Mouse (Mus musculus): ENCODE results near the gene Agbl4. TPM values are rescaled to one million over a fixed set of nuclear protein-coding genes. Genes with fewer than 3 reads are reported as not detected.

Gene Agbl4
- polyA plus RNA-seq, 1 experiment from 2014 or later = 2.0 TPM

DNA sequence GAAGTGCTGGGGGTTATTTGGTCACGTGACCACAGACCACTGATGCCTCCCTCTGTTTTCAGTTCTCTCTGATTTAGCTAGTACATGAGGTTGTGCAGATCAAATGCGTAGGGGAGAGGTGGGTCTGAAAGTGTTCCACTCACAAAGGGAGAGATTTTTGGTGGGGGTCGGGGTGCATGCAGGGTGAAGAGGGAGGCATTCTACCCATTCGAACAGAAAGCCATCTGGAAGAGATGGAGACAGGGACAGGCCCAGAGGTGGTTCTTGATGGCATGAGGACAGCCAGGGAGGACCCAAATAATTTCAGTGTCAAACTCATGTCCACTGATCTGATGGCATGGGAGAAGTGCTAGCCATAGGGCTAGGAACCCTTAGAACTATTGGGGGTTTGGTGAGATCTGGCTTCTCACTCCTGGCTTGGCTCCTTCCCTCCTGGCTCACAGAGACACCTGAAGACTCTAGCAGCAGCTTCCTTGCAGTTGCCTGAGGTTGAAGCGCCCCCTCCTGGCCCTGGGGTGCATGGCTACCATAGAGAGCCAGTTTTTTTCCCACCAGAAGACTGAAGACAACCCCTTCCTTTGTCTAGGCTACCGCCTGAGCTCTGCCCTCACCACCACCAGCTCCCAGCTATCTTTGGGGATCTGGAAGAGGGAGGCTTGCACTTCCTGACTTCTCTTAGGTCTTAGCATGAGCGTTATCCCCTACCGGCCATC lies 1228.8 kb downstream of the Agbl4 start:
- Histone ChIP-seq H3K9ac (replicated peaks) (no peak overlapping the region), H3K4me3 (replicated peaks) (no peak overlapping the region), H3K4me1 (replicated peaks) (no peaks in the 10 kb centered on the region), H3K9me3 (no peaks in the 10 kb centered on the region), H3K27ac (no peak overlapping the region), H3K4me2 (replicated peaks) (no peak overlapping the region), H3K36me3 (no peaks in the 10 kb centered on the region), H3K27me3 (no peaks in the 10 kb centered on the region)
- 36% methylated on average over 8 of the region's 8 CpGs for WGBS
- ATAC-seq = peak; percentile 81

DNA sequence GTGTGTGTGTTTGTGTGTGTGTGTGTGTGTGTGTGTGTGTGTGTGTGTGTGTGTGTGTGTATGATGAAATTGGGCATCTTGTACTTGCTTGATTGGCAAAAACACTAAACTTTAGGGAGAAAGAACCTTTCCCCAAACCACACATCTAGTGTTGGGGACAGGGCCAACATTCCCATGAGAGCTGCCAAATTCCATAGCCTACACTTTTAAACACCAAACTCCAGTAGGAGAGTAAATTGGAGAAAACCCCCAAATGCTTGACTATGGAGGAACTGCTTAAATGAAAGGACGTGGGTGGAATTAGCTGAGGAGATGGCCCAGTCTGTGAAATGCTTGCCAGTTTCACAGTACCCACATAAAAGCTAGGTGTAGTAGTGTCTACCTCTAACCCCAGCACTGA lies 1235.2 kb downstream of the Agbl4 start:
- WGBS = 84% methylated on average over 1 of the region's 1 CpGs
- H3K27ac ChIP-seq = no peak overlapping the region
- ATAC-seq = no peak

GRCm38 (mm10) chr4:111635538-111636124 lies 1238.2 kb downstream of the Agbl4 start:
- Histone ChIP-seq H3K27me3 (no peaks in the 10 kb centered on the region), H3K27ac (no peak overlapping the region), H3K9me3 (no peaks in the 10 kb centered on the region), H3K4me2 (replicated peaks) (no peak overlapping the region), H3K4me3 (replicated peaks) (no peak overlapping the region), H3K4me1 (replicated peaks) (no peaks in the 10 kb centered on the region; the same call in 1 of the 2 replicates), H3K36me3 (no peaks in the 10 kb centered on the region), H3K9ac (replicated peaks) (no peak overlapping the region)
- no peak for ATAC-seq
- 90% methylated on average over 3 of the region's 3 CpGs for WGBS

More for the DNA sequence above, 1235.2 kb downstream of the Agbl4 start:
- H3K9me3 ChIP-seq = no peaks in the 10 kb centered on the region
- no peak overlapping the region for H3K9ac ChIP-seq (replicated peaks)
- no peak overlapping the region for H3K4me3 ChIP-seq (replicated peaks)
- no peaks in the 10 kb centered on the region for H3K27me3 ChIP-seq
- no peak overlapping the region for H3K4me2 ChIP-seq (replicated peaks)
- no peaks in the 10 kb centered on the region for H3K4me1 ChIP-seq (replicated peaks)
- no peaks in the 10 kb centered on the region for H3K36me3 ChIP-seq

DNA sequence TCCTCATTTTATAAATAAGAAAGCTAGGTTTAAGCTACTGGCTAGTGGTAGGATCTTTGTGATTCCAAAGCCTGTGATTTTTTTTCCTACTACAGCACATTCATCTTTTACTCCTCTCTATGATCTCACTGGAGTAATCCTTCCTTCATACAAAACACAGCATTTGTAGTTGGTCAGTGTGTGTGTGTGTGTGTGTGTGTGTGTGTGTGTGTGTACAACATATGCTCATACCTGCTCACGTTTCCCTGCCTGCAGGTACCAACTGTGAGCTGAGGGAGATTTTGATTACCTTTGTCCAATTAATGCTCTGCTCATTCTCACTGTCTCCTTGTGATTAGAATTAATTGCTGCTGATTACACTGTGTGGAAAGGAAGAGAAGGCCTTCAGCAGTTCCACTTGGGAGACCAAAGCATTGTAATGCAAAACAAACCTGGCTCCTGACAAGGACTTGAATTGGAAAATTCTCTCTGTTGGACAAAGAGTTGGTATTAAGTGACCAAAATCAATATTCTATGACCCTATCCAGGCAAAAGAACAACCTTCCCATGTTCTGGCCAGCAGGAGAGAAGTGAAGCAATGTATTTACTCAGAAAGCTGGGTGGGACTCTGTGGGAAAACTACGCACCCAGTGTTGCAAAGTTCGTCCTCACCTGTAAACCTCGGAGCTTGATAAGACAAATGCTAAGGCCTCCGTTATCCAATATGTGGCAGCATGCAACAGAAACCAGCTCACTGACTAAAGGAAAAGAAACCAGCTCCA lies 1241.7 kb downstream of the Agbl4 start:
- Histone ChIP-seq H3K27me3 (no peaks in the 10 kb centered on the region), H3K4me3 (replicated peaks) (no peak overlapping the region), H3K27ac (no peak overlapping the region), H3K9ac (replicated peaks) (no peak overlapping the region), H3K4me1 (replicated peaks) (no peaks in the 10 kb centered on the region; the same call in 1 of the 2 replicates), H3K4me2 (replicated peaks) (no peak overlapping the region), H3K9me3 (no peaks in the 10 kb centered on the region), H3K36me3 (no peaks in the 10 kb centered on the region)
- 0 out of 2 replicates have a peak, but pooled peaks have one; percentile 27 for ATAC-seq
- 81% methylated on average over 5 of the region's 5 CpGs for WGBS

DNA sequence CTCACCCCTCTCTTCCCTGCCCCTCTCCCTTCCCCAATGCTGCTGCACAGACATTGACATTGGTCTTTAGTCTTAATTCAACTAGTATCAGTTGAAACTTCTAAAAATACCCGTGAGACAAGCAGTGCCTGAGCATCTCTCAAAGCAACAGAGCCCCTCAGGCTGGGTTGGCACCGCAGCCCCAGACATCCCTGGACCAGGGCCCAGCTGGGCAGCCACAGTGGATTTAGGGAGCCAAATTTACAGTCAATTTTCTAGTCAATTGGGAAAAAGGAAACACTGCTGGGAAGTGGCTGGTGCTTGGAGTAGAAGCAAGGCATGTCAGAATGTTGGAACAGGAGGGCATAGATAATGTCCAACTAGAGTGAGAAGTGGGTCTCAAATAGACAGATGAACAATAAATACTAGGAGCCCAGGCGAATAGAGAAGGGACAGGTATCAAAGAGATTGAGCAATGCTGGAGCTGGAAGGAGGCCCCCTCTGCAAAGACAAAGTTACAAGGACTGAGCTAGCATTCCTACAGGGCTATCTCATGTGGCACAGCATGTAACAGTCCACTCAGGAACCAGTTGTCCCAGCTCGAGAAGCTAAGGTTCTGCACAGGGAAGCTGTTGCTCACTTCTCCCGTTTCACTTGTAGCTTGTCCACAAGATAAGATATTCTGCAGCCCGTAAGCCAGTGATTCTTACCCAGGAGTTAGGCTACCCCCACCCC lies 1247.8 kb downstream of the Agbl4 start:
- H3K4me3 ChIP-seq (replicated peaks) = no peak overlapping the region
- H3K9me3 ChIP-seq = no peaks in the 10 kb centered on the region
- no peaks in the 10 kb centered on the region for H3K36me3 ChIP-seq
- peaks cover 4% of the 10 kb centered on the region; the same call in 1 of the 2 replicates for H3K4me1 ChIP-seq (replicated peaks)
- no peak overlapping the region for H3K4me2 ChIP-seq (replicated peaks)
- no peak overlapping the region; the same call in 1 of the 2 replicates for H3K9ac ChIP-seq (replicated peaks)
- no peak overlapping the region for H3K27ac ChIP-seq
- WGBS = 76% methylated on average over 6 of the region's 6 CpGs
- peak; percentile 44; the same call in 1 of the 2 replicates for ATAC-seq
- no peaks in the 10 kb centered on the region for H3K27me3 ChIP-seq

GRCm38 (mm10) chr4:111645831-111646166 lies 1248.3 kb downstream of the Agbl4 start:
- no peaks in the 10 kb centered on the region for H3K36me3 ChIP-seq
- H3K27ac ChIP-seq = no peak overlapping the region
- WGBS = 76% methylated on average over 1 of the region's 1 CpGs
- peak; percentile 78 for ATAC-seq
- no peaks in the 10 kb centered on the region for H3K9me3 ChIP-seq
- H3K4me1 ChIP-seq (replicated peaks) = peaks cover 4% of the 10 kb centered on the region; the same call in 1 of the 2 replicates
- H3K4me2 ChIP-seq (replicated peaks) = no peak overlapping the region
- H3K9ac ChIP-seq (replicated peaks) = no peak overlapping the region
- H3K4me3 ChIP-seq (replicated peaks) = no peak overlapping the region
- H3K27me3 ChIP-seq = no peaks in the 10 kb centered on the region

DNA sequence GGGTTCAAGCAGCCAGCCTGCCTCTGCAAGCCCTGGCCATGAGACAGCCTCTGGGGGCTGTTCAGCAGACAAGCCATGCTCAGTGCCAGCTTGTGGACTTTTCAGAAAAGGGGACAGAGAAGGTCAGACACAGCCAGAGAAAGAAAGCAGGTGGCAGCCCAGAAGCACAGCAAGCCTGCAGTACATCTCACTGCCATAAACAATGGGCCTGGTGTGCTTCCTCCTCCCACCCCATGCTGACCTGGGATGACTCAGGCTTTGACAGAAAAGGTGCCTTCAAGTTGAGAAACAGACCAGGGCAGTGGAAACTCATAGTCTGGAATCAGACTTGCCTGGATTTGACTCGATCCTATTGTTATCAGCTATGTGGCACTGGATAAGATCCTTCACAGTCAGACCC lies 1256.0 kb downstream of the Agbl4 start:
- Histone ChIP-seq H3K36me3 (no peaks in the 10 kb centered on the region), H3K27ac (no peak overlapping the region), H3K27me3 (no peaks in the 10 kb centered on the region), H3K9ac (replicated peaks) (no peak overlapping the region), H3K4me2 (replicated peaks) (no peak overlapping the region), H3K9me3 (no peaks in the 10 kb centered on the region), H3K4me1 (replicated peaks) (peaks cover 4% of the 10 kb centered on the region; the same call in 1 of the 2 replicates), H3K4me3 (replicated peaks) (no peak overlapping the region)
- WGBS = 71% methylated on average over 1 of the region's 1 CpGs
- no peak for ATAC-seq

DNA sequence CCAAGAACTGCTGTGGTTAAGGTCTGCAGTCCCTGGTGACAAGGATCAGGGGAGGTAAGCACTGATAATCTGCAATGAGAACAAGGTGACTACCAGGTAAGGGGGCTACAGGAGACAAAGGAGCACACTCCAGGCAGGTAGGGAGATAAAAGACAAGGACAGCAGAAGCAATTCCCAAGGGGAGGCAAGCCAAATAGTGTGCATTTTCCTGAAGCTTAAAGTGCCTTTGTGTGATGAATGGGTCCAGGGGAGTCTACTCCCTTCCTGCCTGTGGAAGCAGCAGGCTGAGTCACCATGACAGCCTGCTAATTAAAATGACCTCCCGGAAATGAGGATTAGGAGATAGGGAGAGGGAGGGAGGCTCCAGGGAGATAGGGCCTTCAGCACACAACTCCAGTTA lies 1266.3 kb downstream of the Agbl4 start:
- H3K9ac ChIP-seq (replicated peaks) = no peak overlapping the region
- H3K27ac ChIP-seq = peak overlapping the region; percentile 35
- 0% methylated on average over 1 of the region's 1 CpGs for WGBS
- H3K4me3 ChIP-seq (replicated peaks) = no peak overlapping the region
- H3K9me3 ChIP-seq = no peaks in the 10 kb centered on the region
- no peaks in the 10 kb centered on the region for H3K36me3 ChIP-seq
- no peak overlapping the region for H3K4me2 ChIP-seq (replicated peaks)
- peak; percentile 86 for ATAC-seq
- H3K4me1 ChIP-seq (replicated peaks) = peaks cover 15% of the 10 kb centered on the region
- H3K27me3 ChIP-seq = no peaks in the 10 kb centered on the region

DNA sequence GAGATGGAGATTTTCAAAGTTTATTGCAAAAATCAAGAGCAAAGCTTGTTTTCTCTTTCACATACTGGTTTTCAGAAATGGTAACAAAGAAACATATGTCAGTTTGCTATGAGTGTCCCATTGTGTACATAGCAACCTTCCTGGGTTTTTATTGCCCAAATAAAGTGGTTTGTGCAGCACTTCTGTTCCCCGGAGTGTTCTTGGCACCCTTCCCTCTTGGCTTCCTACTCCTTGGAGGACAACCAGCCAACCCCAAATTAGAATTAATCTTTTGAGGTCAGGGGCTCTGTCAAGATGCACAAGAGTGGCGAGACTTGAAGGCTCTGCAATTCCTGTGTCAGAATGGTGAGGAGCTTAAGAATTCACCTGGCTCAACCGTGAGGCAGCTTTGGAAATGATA lies 1266.7 kb downstream of the Agbl4 start:
- WGBS = 51% methylated on average over 3 of the region's 3 CpGs
- no peaks in the 10 kb centered on the region for H3K27me3 ChIP-seq
- H3K9ac ChIP-seq (replicated peaks) = no peak overlapping the region
- ATAC-seq = peak; percentile 50
- no peak overlapping the region for H3K4me2 ChIP-seq (replicated peaks)
- peak overlapping the region; percentile 35; the same call in 1 of the 2 replicates for H3K27ac ChIP-seq
- peaks cover 15% of the 10 kb centered on the region for H3K4me1 ChIP-seq (replicated peaks)
- no peaks in the 10 kb centered on the region for H3K36me3 ChIP-seq
- H3K9me3 ChIP-seq = no peaks in the 10 kb centered on the region
- no peak overlapping the region for H3K4me3 ChIP-seq (replicated peaks)

GRCm38 (mm10) chr4:111666713-111667112 lies 1269.3 kb downstream of the Agbl4 start:
- H3K4me1 ChIP-seq (replicated peaks) = peaks cover 32% of the 10 kb centered on the region
- H3K27ac ChIP-seq = no peak overlapping the region
- H3K4me3 ChIP-seq (replicated peaks) = no peak overlapping the region
- no peak overlapping the region for H3K4me2 ChIP-seq (replicated peaks)
- H3K27me3 ChIP-seq = no peaks in the 10 kb centered on the region
- H3K36me3 ChIP-seq = no peaks in the 10 kb centered on the region
- no peaks in the 10 kb centered on the region for H3K9me3 ChIP-seq
- 79% methylated on average over 1 of the region's 1 CpGs for WGBS
- H3K9ac ChIP-seq (replicated peaks) = no peak overlapping the region
- ATAC-seq = no peak

DNA sequence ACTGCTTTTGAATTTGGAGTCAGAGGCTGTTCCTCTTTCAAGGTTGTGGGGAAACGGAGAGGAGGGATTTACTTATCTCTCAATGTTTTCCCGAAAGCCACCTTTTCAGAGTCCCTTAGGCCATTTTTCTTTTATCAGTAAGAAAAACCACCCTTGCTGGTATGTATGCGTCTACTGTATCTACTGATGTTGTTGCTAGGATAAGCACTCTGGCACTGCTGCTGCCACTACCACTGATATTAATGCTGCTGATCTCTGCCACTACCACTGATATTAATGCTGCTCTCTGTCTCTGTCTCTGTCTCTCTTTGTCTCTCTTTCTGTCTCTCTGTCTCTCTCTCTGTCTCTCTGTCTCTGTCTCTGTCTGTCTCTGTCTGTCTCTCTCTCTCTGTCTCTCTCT lies 1271.9 kb downstream of the Agbl4 start:
- peaks cover 23% of the 10 kb centered on the region for H3K4me1 ChIP-seq (replicated peaks)
- H3K27me3 ChIP-seq = no peaks in the 10 kb centered on the region
- H3K9me3 ChIP-seq = no peaks in the 10 kb centered on the region
- H3K36me3 ChIP-seq = no peaks in the 10 kb centered on the region
- no peak overlapping the region for H3K27ac ChIP-seq
- no peak overlapping the region for H3K4me2 ChIP-seq (replicated peaks)
- no peak for ATAC-seq
- H3K9ac ChIP-seq (replicated peaks) = no peak overlapping the region
- 77% methylated on average over 3 of the region's 3 CpGs for WGBS
- H3K4me3 ChIP-seq (replicated peaks) = no peak overlapping the region

Measured in midbrain, embryonic 13.5 days (tissue).